Comparison of ENCODE assay signal across 16 mouse cellular contexts in the genomic region with DNA sequence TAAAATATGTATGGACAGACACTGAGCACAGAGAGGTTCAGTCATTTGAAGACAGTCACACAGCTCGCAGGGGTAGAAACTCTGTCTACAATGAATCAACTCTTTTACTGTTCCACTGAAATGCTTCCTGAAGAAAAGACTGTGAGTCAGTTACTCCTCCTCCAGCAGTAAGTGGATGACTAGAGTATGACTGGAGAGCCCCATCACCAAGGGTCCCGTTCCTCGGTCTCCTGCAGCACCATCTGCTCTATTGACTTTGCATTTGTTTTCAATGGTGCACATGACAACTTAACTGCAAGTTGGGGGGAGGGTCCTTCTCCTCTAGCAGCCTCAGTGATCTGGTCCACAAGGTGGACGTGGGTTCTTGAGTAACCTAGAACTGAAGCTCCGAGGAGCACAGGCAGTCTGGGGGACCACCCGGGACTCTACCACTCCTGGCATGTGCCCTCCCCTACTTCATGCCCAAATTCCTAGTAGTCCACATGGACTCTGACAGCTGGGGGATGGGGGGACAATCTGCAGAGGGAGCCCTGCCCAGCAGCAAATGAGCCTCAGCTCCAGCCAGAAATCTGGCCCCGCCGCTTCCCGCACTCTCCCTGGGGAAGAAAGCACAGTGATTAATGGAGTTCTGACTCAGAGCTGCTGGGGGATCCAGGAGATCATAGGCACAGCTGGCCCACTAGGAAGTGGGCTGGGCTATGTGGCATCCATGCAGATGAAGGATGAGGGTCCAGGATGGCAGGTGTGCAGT. TPM values are rescaled to one million over a fixed set of nuclear protein-coding genes. Genes with fewer than 3 reads are reported as not detected.
DNase-seq lines count a peak whose midpoint lies in the region; ATAC-seq lines count a peak whose summit lies in the region.
"Had no signal": no experiment of that assay in that cellular context is flagged by ENCODE, and none has a peak within 500 bp of the region (broad histone marks: within the 10 kb centered on the region; RNA-seq: fewer than 3 reads in every experiment).

No protein-coding gene starts in this region.

- no peak overlapping the region for H3K4me3 ChIP-seq in kidney, embryonic 16.5 days (ENCODE audit: low read length)
- no peak overlapping the region for H3K4me3 ChIP-seq in neural tube, embryonic 11.5 days (ENCODE audit: low read depth, low read length)
- no peak overlapping the region for H3K4me3 ChIP-seq in limb, embryonic 10.5 days
- H3K4me3 ChIP-seq: forebrain, embryonic 15.5 days; layer of hippocampus, adult 2 months; lung, embryonic 15.5 days had no signal

- no peaks in the 10 kb centered on the region for H3K4me1 ChIP-seq in kidney, embryonic 16.5 days (ENCODE audit: insufficient read depth, low read length)
- H3K4me1 ChIP-seq in neural tube, embryonic 11.5 days (ENCODE audit: control insufficient read depth, insufficient read depth, low read length): no peaks in the 10 kb centered on the region
- 0 out of 2 replicates have a peak, but pooled peaks cover 3% of the 10 kb centered on the region for H3K4me1 ChIP-seq in limb, embryonic 10.5 days

- no peak overlapping the region for H3K27ac ChIP-seq in kidney, embryonic 16.5 days (ENCODE audit: low read length)
- H3K27ac ChIP-seq in neural tube, embryonic 11.5 days (ENCODE audit: low read depth, low read length): no peak overlapping the region
- H3K27ac ChIP-seq in limb, embryonic 10.5 days: no peak overlapping the region
- H3K27ac ChIP-seq: forebrain, embryonic 15.5 days; layer of hippocampus, adult 2 months; lung, embryonic 15.5 days had no signal

- no peak for ATAC-seq in kidney, embryonic 16.5 days (ENCODE audit: low FRiP score, low TSS enrichment)
- ATAC-seq in neural tube, embryonic 11.5 days (ENCODE audit: insufficient read depth, low FRiP score, low TSS enrichment): no peak
- ATAC-seq: forebrain, embryonic 15.5 days; inflammation-experienced regulatory T-cells, adult 6 months had no signal

- H3K27me3 ChIP-seq in kidney, embryonic 16.5 days (ENCODE audit: insufficient read depth, low read length): no peaks in the 10 kb centered on the region
- no peaks in the 10 kb centered on the region for H3K27me3 ChIP-seq in neural tube, embryonic 11.5 days (ENCODE audit: control insufficient read depth, insufficient read depth, low read length)
- peaks cover 5% of the 10 kb centered on the region; the same call in 1 of the 2 replicates for H3K27me3 ChIP-seq in limb, embryonic 10.5 days (ENCODE audit: low read depth, poor library complexity, severe bottlenecking)
- H3K27me3 ChIP-seq: forebrain, embryonic 15.5 days; lung, embryonic 15.5 days had no signal

- DNase-seq in adrenal gland, postnatal 36 days: peak; percentile 22 to 59
- DNase-seq in adrenal gland, postnatal 4 days (ENCODE audit: low spot score in 2 of 2): no peak
- peak; percentile 35 to 39 for DNase-seq in kidney, postnatal 4 days
- DNase-seq in embryo, embryonic 11.5 days (ENCODE audit: low read depth, low spot score): peak; percentile 7
- peak; percentile 52 for DNase-seq in neural tube, embryonic 11.5 days (ENCODE audit: low spot score)
- no peak for DNase-seq in limb, embryonic 10.5 days (ENCODE audit: low spot score)
- DNase-seq in spleen, adult 12 weeks (ENCODE audit: low spot score): no peak

- H3K9me3 ChIP-seq in kidney, embryonic 16.5 days (ENCODE audit: low read length): no peaks in the 10 kb centered on the region
- no peaks in the 10 kb centered on the region for H3K9me3 ChIP-seq in neural tube, embryonic 11.5 days (ENCODE audit: control insufficient read depth, low read length)
- H3K9me3 ChIP-seq in limb, embryonic 10.5 days (replicated peaks): no peaks in the 10 kb centered on the region
- H3K9me3 ChIP-seq: forebrain, embryonic 15.5 days; lung, embryonic 15.5 days had no signal

- no peak overlapping the region for H3K9ac ChIP-seq in kidney, embryonic 16.5 days (replicated peaks; ENCODE audit: low read length)
- H3K9ac ChIP-seq in neural tube, embryonic 11.5 days (ENCODE audit: low read length): no peak overlapping the region
- H3K9ac ChIP-seq: forebrain, embryonic 15.5 days; lung, embryonic 15.5 days had no signal

- WGBS in kidney, embryonic 16.5 days: 62% methylated on average over 9 of the region's 9 CpGs
- WGBS in neural tube, embryonic 11.5 days: 68% methylated on average over 9 of the region's 9 CpGs
- WGBS in limb, embryonic 10.5 days: 78% methylated on average over 9 of the region's 9 CpGs

- no peaks in the 10 kb centered on the region for H3K36me3 ChIP-seq in kidney, embryonic 16.5 days (ENCODE audit: insufficient read depth, low read length)
- no peaks in the 10 kb centered on the region for H3K36me3 ChIP-seq in neural tube, embryonic 11.5 days (ENCODE audit: control insufficient read depth, insufficient read depth, low read length)
- H3K36me3 ChIP-seq in limb, embryonic 10.5 days: no peaks in the 10 kb centered on the region
- H3K36me3 ChIP-seq: forebrain, embryonic 15.5 days; lung, embryonic 15.5 days had no signal

- H3K4me2 ChIP-seq in kidney, embryonic 16.5 days (replicated peaks; ENCODE audit: low read depth, low read length): no peak overlapping the region
- H3K4me2 ChIP-seq in neural tube, embryonic 11.5 days (ENCODE audit: low read depth): no peak overlapping the region
- H3K4me2 ChIP-seq: forebrain, embryonic 15.5 days; lung, embryonic 15.5 days; midbrain, embryonic 11.5 days had no signal

RNA-seq across cellular contexts. Expression of gene AL607142.1, which starts 2.2 kb away (rescaled TPM):
- total RNA-seq in adrenal gland, postnatal 36 days (2021): not detected
- not detected for total RNA-seq in adrenal gland, postnatal 4 days (2021)
- not detected in 2 replicates for polyA plus RNA-seq in kidney, embryonic 16.5 days (2015; fragmentation: Nextera tagmentation; extraction: Ambion mirVana)
- polyA plus RNA-seq in neural tube, embryonic 11.5 days (2014; fragmentation: Nextera tagmentation; extraction: Ambion mirVana): not detected in 2 replicates
- not detected in 2 replicates for polyA plus RNA-seq in limb, embryonic 10.5 days (2016; fragmentation: Nextera tagmentation; extraction: Ambion mirVana)
- total RNA-seq: layer of hippocampus, adult 2 months had no signal
- polyA plus RNA-seq: embryonic facial prominence, embryonic 11.5 days; forebrain, embryonic 15.5 days; gonadal fat pad, adult 2 months; inflammation-experienced regulatory T-cells, adult 6 months; limb, embryonic 14.5 days; lung, embryonic 15.5 days; midbrain, embryonic 11.5 days had no signal

Comparison
In these comparisons a context has a peak if more than half of its experiments do, and no peak if none do; other contexts are left out.
1. DNase-seq: peak in adrenal gland, postnatal 36 days (2 of 2), kidney, postnatal 4 days (2 of 2), embryo, embryonic 11.5 days (single experiment) and neural tube, embryonic 11.5 days (single experiment); none in adrenal gland, postnatal 4 days (0 of 2), limb, embryonic 10.5 days (single experiment) and spleen, adult 12 weeks (single experiment).